In genomic region chr5:91138970-91139369, GRCm38 (mm10) we compare ENCODE assay signal across 9 mouse cellular contexts. TPM values are rescaled to one million over a fixed set of nuclear protein-coding genes. Genes with fewer than 3 reads are reported as not detected.
DNase-seq lines count a peak whose midpoint lies in the region; ATAC-seq and TF ChIP-seq lines count a peak whose summit lies in the region.
"Had no signal": no experiment of that assay in that cellular context is flagged by ENCODE, and none has a peak within 500 bp of the region (broad histone marks: within the 10 kb centered on the region; RNA-seq: fewer than 3 reads in every experiment).

No protein-coding gene starts in this region.

- H3K4me3 ChIP-seq in spleen, adult 2 months (ENCODE audit: extremely low read depth, insufficient read depth, insufficient read length): peak overlapping the region; percentile 15; the same call in 1 of the 2 replicates
- H3K4me3 ChIP-seq in liver, embryonic 12.5 days: peak overlapping the region; percentile 48; the same call in 1 of the 2 replicates
- peak overlapping the region; percentile 56 for H3K4me3 ChIP-seq in stomach, embryonic 16.5 days (replicated peaks; ENCODE audit: low read length)

- TF ChIP-seq POLR2A in spleen, adult 2 months (IDR thresholded peaks at IDR 0.05; ENCODE audit: low read depth, low read length): no peak

- H3K9me3 ChIP-seq in liver, embryonic 12.5 days (replicated peaks): no peaks in the 10 kb centered on the region
- no peaks in the 10 kb centered on the region for H3K9me3 ChIP-seq in stomach, embryonic 16.5 days (replicated peaks; ENCODE audit: control insufficient read depth, low read length)

- no peak for DNase-seq in cerebellum, postnatal 10 days
- DNase-seq in spleen, adult 2 months (ENCODE audit: low read depth in 1 of 2, low spot score in 2 of 2): no peak
- DNase-seq in spleen, postnatal 10 days (ENCODE audit: low spot score in 2 of 2): no peak
- DNase-seq in urinary bladder, postnatal 14 days (ENCODE audit: low spot score): no peak
- DNase-seq in left cerebral cortex, postnatal 25 days (ENCODE audit: low spot score in 2 of 2): no peak

- H3K9ac ChIP-seq in liver, embryonic 12.5 days: no peak overlapping the region
- H3K9ac ChIP-seq in stomach, embryonic 16.5 days (ENCODE audit: low read length): peak overlapping the region; percentile 68

- 0 out of 2 replicates have a peak, but pooled peaks have one; percentile 16 for ATAC-seq in cerebellum, adult (ENCODE audit: insufficient number of reproducible peaks, low FRiP score, low TSS enrichment)
- ATAC-seq in liver, embryonic 12.5 days: no peak
- ATAC-seq in stomach, embryonic 16.5 days (ENCODE audit: insufficient read depth, low FRiP score): peak; percentile 44; the same call in 1 of the 2 replicates

- TF ChIP-seq CTCF in spleen, adult 2 months (IDR thresholded peaks at IDR 0.05; ENCODE audit: extremely low read depth, insufficient read depth, insufficient read length, insufficient replicate concordance): no peak

- H3K4me1 ChIP-seq in spleen, adult 2 months (ENCODE audit: control insufficient read depth, insufficient read depth, insufficient read length): peaks cover 2% of the 10 kb centered on the region; the same call in 1 of the 2 replicates
- no peaks in the 10 kb centered on the region for H3K4me1 ChIP-seq in liver, embryonic 12.5 days
- 0 out of 2 replicates have a peak, but pooled peaks cover 6% of the 10 kb centered on the region for H3K4me1 ChIP-seq in stomach, embryonic 16.5 days (ENCODE audit: control insufficient read depth, insufficient read depth, low read length)

- WGBS in spleen, adult 2 months: 13% methylated on average over 7 of the region's 7 CpGs
- 3% methylated on average over 7 of the region's 7 CpGs for WGBS in liver, embryonic 12.5 days (ENCODE audit: insufficient replicate concordance)
- 5% methylated on average over 7 of the region's 7 CpGs for WGBS in stomach, embryonic 16.5 days

- peak overlapping the region; percentile 75 for H3K4me2 ChIP-seq in liver, embryonic 12.5 days
- peak overlapping the region; percentile 78 for H3K4me2 ChIP-seq in stomach, embryonic 16.5 days (ENCODE audit: low read depth, low read length)

- H3K36me3 ChIP-seq in spleen, adult 2 months (ENCODE audit: control insufficient read depth, insufficient read depth, low read length): no peaks in the 10 kb centered on the region
- H3K36me3 ChIP-seq in liver, embryonic 12.5 days: no peaks in the 10 kb centered on the region
- no peaks in the 10 kb centered on the region for H3K36me3 ChIP-seq in stomach, embryonic 16.5 days (ENCODE audit: control insufficient read depth, insufficient read depth, low read length)

- intact Hi-C loops in left cerebral cortex, postnatal 25 days (cut with DNase I): no loop called here

- peaks cover 4% of the 10 kb centered on the region for H3K27me3 ChIP-seq in spleen, adult 2 months (ENCODE audit: control insufficient read depth, insufficient read depth, low read length)
- peaks cover 38% of the 10 kb centered on the region for H3K27me3 ChIP-seq in liver, embryonic 12.5 days (replicated peaks)
- peaks cover 3% of the 10 kb centered on the region; the same call in 1 of the 2 replicates for H3K27me3 ChIP-seq in stomach, embryonic 16.5 days (ENCODE audit: control insufficient read depth, insufficient read depth, low read length)

- H3K27ac ChIP-seq in spleen, adult 2 months (ENCODE audit: insufficient read depth, low read length): no peak overlapping the region
- no peak overlapping the region for H3K27ac ChIP-seq in liver, embryonic 12.5 days
- no peak overlapping the region for H3K27ac ChIP-seq in stomach, embryonic 16.5 days (ENCODE audit: low read length)

RNA-seq across cellular contexts. Expression of gene Areg, which starts 0.4 kb away (rescaled TPM):
- polyA plus RNA-seq in spleen, adult 2 months (2012; rRNA removed): not detected in 2 replicates
- polyA plus RNA-seq in liver, embryonic 12.5 days (2016; fragmentation: Nextera tagmentation; extraction: Ambion mirVana): not detected in 2 replicates
- polyA plus RNA-seq in stomach, embryonic 16.5 days (2015; fragmentation: Nextera tagmentation; extraction: Ambion mirVana): 4.0 and 6.5 TPM in 2 replicates
- total RNA-seq in left cerebral cortex, postnatal 25 days (2021): under 1 TPM in 1 of 2 experiments, not detected in 1; 0.37 TPM
- total RNA-seq: liver, adult 2 months had no signal
- polyA plus RNA-seq: liver, adult 2 months had no signal
